Mouse (Mus musculus) heart, postnatal 4 days (tissue): ENCODE data around the gene H2al1m. TPM values are rescaled to one million over a fixed set of nuclear protein-coding genes. Genes with fewer than 3 reads are reported as not detected.
"Not testable (repeated sequence)": the region's sequence is repeated elsewhere in the genome, so short reads cannot be mapped to it uniquely, and the experiment has no call there.

Experiments
- DNase-seq: peaks from one replicate; pipeline ENCODE4 v3.0.0; 2021
- total RNA-seq, 2 experiments: library from RNA; stranded (reverse); gene quantifications; 2 replicates each; pipeline ENCODE4 v1.2.3; 2021

H2al1m gene
- total RNA-seq: 1 to 10 TPM in 1 of 2 experiments, under 1 TPM in 1; 0.76 to 1.1 TPM

DNA sequence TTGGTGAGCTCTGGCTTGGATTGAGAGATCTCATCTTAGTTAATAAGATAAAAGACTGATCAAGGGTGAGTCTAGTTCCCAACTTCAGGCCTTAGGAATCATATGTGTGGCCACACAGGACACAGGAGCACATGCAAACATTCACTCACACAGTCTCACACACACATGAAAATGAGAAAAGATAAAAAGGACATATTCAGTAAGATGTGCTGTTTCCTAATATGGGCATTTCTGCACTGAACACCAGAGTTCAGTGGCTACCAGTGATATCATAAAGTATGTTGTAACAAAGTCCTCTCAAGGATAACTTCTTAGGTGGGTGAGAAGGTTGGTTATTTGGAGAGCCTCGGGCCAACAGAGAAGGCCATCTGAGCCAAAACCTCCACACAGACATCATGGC, at the start of gene H2al1m:
Gene H2al1m, plus strand, starts transcription at position 301 of the 400 bp plus-strand sequence.
- not testable (repeated sequence) for DNase-seq

DNA sequence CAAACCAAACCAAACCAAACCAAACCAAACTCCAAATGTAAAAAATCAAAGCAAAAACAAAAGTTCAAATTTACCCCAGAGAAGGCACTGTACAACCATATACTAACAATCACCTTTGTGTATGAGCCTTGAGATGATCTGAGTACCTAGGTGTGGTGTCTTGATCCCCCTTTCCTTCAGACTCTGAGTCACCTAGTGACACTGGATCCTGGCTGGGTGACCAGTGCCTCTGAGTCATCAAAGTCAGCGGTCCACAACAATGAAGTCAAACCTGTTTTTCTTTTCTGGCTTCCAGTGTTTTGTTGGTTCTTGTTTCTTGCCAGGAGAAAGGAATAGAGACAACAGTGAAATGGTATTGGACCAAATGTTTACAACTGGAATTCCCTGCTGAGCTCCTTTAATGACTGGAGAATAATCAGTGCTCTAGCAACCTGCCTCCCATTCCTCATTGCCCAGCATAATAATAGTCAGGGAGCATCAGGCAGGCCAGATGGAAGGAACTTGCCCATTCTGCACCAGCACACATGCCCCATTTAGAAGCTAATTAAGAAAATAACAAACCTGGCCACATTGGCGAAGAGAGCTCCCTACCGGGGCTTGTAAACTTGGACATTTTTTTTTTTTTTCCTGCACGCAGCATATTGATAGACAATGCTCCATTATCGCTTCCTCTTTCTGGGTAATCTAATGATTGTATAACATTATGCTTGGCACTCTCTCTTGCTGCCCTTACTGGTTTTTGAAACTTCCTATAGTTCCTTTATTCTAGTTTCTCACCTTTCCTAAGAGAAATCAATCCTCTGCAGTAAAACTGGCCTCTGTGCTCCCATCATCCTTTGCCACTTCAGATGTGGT, 42.6 kb upstream of the H2al1m start:
- no peak for DNase-seq

DNA sequence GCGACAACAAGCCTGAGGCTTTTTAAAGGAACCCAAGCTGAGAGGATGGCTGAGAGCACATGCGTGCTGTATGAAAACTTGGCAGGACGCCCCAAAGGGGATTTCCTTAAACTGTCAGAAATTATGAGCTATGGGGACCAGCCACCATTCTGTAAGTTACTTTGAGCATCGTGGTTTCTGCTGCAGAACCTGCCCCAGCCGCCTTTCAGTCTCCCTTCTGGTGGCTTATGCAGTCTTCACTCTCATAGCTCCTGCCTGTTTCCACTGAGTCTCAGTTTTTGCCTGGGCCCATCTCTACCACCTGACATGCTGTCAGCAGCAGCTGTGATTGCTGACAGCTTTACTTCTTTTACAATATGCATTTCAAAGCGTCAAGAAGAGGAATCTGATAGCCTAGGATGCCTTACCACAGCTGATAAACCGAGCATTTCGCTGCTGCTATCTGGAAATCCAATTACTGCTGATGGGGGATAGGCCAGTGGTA, 40.1 kb upstream of the H2al1m start:
- peak; percentile 22 for DNase-seq

DNA sequence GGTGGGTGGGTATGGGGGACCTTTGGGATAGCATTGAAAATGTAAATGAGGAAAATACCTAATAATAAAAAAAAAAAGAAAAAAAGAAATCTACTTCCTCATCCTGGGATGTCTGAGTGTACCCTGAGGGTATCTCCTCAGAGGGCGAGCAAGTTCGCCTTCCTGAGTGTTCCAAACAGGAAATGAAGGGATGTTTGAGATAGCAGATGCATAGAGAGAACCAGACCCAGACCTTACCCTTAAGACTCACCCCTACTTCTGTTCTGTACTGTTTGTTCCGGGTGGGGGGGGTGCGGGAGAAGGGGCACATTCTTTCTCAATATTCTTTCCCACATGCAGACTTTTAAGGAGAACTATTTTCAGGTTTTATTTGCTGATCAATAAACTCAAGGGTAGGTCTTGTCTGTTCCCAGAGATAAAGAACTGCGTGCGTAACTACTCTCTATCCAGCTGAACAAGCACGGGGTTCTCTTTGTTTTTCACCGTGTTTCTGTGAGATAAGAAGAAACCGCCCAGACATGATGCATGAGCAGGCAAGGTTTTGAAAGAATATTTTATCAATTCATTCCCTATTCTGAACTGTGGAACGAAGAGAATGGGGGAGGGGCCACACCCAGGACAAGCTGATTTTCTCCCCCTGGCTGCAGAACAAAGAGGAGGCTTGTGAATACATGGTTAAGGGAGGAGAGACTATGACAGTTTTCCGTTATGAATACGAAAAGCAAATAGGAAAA, 38.8 kb upstream of the H2al1m start:
- DNase-seq: no peak

DNA sequence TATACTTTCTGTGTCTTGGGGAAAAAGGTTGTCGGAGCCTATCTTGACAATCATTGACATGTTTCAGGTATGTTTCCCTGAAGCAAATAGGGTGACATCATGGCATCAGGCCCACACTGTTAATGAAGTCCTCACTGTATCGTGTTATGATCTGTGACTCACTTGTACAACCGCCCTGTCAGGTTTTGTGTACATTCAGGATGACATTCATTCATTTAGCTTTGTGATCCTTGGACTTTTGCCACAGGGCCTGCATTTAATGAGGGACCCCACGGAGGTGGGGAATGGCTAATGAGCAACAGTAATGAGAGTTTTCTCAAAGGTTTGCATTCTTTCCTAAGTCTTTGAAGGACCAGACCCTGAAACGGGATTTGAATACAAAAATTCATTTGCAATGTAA, 34.7 kb upstream of the H2al1m start:
- DNase-seq: no peak

DNA sequence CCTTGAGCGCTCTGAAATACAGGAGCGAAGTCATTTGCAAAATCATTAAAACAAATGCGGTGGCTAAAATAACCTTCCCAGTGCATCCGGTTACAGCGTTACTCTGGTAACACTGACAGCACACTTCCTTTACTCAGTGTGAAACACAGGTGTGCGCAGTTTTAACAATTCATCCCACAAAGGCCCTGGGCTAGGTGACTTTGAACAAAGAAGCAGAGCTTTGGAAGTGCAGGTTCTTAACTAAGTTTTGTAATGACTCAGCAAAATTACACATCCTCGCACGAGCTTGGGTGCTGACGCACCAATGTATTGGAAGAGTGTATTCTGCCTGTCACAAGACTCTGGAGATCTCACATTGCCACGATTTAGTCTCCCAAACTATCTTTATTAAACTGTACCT, 29.6 kb upstream of the H2al1m start:
- no peak for DNase-seq

DNA sequence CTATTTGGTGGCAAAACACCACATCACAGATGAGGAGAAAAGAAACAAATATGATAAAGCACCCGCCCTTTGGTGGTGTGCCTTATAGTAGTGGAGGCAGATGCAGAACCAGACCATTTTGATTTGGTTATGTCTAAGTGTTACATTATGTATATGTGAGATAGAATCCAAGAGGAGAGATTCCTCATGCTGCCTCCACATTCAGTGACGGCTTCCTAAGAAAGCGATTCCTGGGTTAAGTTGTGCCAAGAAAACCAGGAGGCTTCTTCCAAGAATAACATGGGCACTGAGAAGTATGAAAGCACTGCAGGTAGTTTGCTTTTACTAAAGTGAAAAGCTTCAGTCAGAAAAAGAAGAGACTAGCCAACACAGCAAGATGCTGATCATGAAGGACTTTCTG, 28.7 kb upstream of the H2al1m start:
- DNase-seq: no peak

DNA sequence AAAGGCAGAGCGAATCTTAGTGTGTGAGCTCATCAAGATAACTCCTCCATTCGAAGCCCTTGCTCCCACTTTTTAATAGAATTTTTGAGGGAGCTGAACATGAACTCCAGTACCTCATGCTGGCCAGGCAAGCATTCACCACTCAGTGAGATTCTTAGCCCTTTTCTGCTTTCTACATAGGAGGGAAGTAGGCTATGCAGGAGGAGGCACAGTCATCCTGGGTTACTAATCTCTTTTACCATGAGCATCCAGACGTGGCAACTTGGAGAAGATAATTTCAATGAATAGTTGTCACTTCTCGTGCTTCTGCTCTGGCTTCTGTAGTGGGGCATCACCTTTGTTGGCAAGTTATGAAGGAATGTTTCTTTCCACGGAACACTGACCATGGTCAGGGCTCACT, 26.8 kb upstream of the H2al1m start, which contains the start of gene Gm14862:
Gene Gm14862, minus strand, starts transcription at position 134 of the 400 bp plus-strand sequence.
- no peak for DNase-seq

DNA sequence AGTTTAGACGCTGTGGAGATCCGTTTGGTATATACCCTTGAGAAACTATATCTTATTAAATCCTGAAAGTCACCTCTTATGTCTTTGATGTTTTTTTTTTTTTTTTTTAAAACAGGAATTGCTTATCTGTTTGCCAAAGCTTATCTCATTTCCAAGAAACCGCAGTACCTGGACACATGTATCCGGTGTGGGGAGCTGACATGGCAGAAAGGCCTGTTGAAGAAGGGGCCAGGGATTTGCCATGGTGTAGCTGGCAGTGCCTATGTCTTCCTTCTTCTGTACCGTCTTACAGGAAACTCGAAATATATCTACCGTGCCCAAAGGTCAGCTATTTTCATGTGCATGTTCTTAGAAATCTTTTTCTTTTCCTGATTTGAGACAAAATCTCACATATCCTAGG, 25.7 kb upstream of the H2al1m start:
- no peak for DNase-seq

DNA sequence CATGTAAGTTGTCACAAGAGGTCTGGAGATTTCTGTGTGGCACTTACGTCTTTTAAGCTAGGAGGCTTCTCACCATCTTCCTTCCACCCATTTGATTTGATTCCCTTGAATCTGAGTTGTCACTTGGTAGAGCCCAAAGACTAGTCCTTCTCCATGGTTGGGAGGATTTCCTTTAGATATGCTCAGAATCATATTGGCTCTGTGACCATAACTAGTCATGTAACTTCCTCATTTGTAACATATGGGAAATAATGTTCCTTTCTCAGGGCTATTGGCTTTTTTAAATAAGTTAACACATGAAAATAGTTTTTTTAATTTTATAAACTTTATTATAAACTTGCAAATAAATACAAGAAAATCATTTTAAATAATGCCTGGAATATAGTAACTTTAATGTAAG, 24.3 kb upstream of the H2al1m start:
- no peak for DNase-seq

DNA sequence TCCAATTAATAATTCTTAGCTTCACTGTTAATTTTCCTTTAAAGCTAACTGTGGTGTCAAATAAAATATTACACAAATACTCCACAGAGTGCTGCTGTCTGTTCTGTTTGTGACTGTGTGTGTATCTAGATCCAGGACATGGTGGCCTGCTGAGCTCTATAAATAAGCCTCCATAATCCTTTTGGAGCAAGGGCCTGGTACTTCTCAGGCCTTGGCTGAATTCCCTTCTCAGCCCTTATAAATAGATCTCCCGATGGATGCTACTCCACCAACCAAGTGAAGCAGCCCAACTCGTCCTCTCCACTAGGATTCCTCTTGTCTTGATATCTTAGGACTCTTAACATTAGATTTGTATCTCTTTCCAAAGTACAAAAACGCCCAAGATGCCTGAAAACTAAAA, 12.5 kb upstream of the H2al1m start:
- peak; percentile 6 for DNase-seq

DNA sequence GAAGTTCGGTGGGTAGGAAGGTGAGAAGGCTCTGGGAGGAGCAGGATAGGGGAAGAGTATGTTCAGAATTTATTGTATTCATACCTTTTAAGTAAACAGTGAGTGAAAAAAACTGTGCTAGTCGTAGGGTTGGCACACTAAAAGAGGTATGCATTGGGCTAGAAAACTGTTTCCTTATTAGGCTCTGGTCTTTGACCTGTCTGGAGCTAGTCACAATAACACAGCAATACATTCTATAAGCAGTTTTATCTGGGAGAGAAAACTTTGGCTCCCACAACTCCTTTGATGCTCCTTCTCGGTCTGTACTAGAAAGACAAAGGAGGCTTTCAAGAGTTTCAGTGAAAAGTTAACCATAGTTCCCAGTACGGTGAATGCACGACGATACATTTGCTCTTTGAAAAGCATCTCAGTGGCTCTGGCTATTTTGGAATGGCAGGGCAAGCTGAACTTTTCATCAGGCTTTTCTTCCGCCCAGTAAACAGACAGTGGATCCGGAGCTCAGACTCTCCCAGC, 11.6 kb upstream of the H2al1m start:
- DNase-seq: no peak

DNA sequence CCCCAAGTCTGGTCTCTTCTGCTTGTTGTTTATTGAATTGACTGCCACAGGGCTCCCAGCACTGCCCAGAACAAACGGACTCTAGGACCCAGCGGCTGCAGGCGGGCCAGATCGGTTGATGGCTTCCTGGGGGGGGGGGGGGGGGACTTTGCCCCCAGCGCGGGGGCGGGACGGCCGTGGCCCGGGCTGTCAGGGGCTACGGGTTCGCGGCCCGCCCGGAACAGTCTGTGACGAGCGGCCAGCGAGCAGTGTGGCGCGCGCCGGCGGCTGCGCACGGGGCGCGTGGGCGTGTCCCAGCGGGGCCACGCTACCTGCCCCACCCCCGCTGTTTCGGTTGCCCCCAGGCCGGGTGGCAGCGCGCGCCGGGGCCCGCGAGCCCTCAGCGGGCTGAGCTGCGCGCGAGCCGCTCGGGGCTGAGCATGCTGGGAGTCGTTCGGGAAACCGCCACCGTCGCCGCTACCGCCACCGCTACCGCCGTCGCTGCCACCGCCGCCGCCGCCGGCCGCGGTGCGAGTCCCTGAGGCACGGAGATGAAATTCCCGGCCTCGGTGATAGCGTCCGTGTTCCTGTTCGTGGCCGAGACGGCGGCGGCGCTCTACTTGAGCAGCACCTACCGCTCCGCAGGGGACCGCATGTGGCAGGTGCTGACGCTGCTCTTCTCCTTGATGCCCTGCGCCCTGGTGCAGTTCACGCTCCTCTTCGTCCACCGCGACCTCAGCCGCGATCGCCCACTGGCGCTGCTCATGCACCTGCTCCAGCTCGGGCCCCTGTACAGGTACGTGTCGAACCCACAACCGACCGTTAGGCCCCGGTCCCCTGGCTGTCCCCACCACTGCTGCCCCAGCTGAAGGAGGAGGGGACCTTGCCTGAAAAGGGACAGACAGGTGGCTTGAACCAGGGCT, 10.9 kb upstream of the H2al1m start, which contains the start of gene Xk:
Gene Xk, plus strand, starts transcription at position 297 of the 902 bp plus-strand sequence.
- DNase-seq: peak; percentile 55

DNA sequence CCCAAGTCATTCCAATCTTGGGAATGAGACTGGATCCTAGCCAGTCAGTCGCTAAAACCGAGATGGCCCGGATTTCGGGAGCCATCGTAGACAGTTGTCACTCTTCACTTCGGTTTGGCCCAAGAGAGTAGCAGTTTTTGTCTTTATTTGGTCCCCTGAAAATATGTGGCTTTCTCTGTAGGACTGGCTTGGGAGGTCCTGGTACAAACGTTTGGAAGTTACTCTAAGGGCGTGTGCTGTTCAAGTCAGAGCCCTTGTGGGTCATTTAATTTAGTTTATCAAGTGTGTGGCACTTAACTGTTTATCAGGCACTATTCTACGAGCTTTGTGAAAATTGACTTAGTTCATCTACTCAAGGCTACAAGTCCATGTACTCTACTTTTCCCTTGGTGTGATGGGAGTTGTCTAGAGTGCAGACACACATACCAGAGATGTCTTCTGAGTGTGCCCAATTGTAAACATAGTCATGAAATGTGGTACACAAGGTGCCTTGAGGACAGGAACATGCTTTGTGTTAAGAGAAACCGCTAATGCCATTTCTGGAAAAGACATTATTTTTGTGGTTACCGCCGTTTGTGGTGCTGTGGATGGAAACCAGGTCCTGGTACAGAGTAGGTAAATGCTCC, 10.1 kb upstream of the H2al1m start:
- DNase-seq: no peak

DNA sequence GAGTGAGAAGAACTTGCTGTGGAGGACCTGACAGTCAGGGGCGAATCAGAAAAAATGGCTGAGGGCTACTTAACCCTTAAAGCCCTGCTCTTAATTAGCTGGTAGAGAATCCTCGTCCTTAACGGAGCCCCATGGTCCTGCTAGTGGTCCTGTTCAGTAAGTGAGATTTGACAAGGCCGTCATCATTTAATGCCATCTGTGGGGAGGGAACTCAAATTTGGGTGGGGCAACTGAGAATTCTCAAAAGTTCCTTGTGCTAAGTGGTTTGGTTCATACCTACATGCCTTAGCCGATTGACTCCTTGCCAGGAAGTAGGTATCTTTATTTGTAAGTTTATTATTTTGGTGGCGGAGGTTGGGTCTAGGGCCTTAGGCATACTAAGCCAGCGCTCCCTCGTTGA, 9.2 kb upstream of the H2al1m start:
- no peak for DNase-seq

DNA sequence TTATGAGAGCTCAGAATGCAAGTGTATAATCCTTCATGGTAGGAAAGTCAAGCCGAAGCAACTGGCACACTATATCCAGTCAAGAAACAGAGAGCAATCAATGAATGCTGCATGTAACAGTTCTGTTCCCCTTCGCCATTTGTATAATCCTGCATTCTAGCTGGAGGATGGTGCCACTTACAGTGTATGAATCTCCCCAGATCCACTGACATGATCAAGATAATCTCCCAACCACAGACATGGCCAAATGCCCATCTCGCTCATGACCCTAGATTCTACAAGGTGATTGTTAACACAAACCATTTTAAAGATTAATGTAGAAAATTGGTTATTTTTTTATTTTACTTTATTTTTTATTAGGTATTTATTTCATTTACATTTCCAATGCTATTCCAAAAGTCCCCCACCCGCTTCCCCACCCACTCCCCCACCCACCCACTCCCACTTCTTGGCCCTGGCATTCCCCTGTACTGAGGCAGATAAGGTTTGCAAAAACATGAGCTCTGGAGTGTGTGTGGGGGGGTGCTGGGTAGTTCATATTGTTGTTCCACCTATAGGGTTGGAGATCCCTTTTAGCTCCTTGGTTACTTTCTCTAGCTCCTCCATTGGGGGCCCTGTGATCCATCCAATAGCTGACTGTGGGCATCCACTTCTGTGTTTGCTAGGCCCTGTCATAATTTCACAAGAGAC, 9.7 kb downstream of the H2al1m start:
- DNase-seq: not testable (repeated sequence)

DNA sequence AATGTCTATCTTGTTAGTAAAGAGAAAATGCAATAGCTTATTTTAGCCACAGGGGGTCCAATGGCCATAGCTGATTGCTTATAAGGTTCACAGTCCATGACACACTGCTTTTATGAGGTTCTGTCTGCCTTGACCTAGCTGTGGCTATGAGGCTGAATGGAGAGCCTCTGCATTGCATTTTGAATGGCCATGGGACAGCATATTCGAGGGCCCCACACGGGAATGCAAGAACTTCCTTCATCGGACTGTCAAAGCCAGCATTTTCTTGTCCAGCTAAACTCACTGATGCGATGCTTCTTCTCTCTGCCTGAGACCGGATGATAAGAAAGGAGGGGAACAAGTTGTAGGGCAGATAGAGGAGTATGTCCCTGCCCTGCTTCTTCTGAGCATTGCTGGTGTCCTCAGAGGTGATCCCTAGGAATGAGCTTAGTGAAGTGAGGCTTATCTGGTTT, 14.9 kb downstream of the H2al1m start:
- no peak for DNase-seq

DNA sequence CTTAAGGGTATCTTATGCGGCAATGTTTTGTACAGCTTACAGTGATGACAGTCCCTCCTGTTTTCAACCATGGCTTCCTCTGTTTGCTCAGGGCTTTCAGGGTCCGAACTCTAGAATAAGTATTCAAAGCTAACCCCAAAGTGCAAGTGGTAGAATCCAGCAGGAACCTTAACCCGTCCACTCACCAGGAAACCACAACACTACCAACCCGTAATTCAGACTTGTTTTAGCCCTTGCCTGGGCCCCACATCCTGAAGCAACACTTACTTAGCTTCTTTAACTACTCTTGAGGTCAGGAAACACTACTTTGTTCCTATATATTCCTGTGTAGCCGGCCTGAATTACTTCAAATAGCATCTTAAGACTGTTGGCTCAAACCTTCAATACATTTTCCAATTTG, 19.2 kb downstream of the H2al1m start:
- DNase-seq: no peak

DNA sequence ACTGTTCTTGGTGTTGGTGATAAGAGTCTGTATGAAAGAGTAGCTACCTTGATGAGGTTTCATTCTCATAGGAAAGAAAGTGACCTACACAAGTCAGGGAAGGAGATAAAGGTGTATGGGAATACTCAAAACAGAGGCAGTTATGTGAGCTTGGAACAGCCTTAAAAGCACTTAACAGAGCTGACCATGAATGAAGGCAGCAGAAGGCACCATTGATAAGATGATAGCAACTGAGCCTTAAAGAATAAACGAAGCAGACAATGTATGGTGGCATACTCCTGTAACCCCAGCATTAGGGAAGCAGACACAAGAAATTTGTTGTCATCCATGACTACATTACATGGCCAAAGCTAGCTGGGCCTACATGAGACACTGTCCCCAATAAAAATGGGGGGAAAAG, 19.9 kb downstream of the H2al1m start:
- no peak for DNase-seq

DNA sequence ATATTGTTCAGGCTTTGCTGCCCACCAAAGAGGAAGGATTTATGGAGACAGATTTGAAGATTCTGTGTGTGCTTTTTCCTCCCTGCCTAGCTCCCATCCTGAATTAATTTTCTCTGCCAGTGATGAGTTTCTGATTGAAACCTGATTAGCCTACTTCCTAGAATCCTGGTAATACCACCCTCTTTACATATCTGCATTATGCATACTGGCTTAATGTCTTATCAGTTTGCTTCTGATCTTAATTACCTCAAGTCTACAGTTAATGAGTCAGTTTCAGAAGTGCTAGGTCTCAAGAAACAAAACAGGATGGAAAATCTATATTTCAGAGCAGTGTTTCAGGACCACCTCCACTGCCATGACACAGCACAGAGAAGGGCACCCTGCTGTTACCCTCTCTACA, 32.9 kb downstream of the H2al1m start:
- DNase-seq: not testable (repeated sequence)

DNA sequence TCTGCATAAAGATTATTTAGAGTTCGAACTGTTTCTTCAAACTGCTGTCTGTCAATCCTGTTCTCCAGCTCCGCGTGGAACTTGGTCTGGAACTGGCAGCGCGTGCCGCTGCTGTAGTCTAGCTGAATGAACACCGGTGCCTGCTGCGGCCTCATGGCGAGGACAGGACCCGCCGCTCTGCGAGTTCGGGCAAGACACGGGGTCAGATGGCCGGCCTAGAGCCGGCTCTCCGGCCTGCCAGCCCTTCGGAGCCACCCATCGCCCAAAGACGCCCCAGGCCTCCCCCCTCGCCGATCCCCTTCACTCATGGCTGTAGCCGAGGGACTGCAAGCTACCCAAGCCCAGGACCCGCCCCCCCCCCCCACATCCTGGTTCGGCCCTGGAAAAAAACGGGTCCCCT, 44.4 kb downstream of the H2al1m start:
- not testable (repeated sequence) for DNase-seq
